Mouse (Mus musculus) brain, embryonic 14.5 days (tissue): ENCODE data around the gene Cdipt.

Experiments
- CTCF ChIP-seq: fragments of 200-500 bp; IDR thresholded peaks from 2 replicates; pipeline ENCODE4 v1.5.1; 2012; ENCODE audit warnings: inconsistent platforms, mild to moderate bottlenecking, moderate library complexity, borderline replicate concordance; ENCODE audit not compliant: insufficient read depth, insufficient read length; ENCODE audit errors: extremely low read depth
- POLR2A ChIP-seq: fragments of 200-500 bp; IDR thresholded peaks from 2 replicates; pipeline ENCODE4 v1.6.1; 2012; ENCODE audit warnings: mild to moderate bottlenecking, inconsistent platforms, borderline replicate concordance; ENCODE audit not compliant: poor library complexity, insufficient read depth, insufficient read length, severe bottlenecking; ENCODE audit errors: extremely low read depth

DNA sequence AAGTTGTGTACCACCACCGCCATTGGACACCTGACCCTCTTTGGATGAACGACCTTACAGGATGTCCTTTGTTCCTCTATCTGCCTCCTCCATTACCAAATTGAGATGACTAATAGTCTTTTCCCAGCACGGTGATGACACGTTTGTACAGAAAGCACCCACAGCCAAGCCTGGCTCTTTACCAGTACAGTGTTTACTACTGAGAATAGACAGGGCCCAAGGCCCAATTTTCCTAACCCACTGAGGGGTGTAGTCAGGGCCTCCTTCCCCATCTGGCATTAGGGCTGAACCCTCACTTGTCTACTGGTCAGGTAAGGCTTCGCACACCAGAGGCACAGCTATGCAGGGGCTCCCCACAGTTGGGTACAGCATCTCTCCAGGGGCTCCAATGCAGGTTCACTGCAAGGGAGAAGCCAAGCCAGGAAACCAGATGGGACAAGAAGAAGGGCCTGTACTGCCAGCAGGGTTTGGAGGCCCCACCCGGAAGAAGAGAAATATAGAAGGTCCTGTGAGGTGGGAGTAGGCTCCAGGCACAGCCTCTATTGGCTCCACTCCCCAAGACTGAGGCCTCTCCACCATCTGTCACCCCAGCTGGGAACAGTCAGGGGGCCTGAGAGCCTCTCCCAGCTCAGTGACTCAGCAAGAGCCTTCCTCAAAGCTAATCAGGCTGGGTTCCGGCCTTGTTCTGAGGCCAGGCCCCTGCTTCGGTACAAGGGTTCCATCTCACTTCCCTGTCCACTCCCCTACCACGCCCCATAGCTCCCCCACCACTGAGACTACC, 32.7 kb downstream of the Cdipt start:
- TF ChIP-seq CTCF: no peak
- no peak for TF ChIP-seq POLR2A
